Mouse (Mus musculus) testis, adult 2 months (tissue): ENCODE measurements around the gene Maco1. TPM values are rescaled to one million over a fixed set of nuclear protein-coding genes. Genes with fewer than 3 reads are reported as not detected.

Experiments
- H3K27ac ChIP-seq: fragments of 200-500 bp; 2 replicates; pipeline ENCODE4 v1.5.1; 2012; ENCODE audit warnings: low read depth, low read length; ENCODE audit not compliant: control insufficient read depth, insufficient read depth
- H3K27me3 ChIP-seq: fragments of 200-500 bp; 2 replicates; pipeline ENCODE4 v1.6.1; 2012; ENCODE audit warnings: mild to moderate bottlenecking, low read length, moderate library complexity; ENCODE audit not compliant: control insufficient read depth, insufficient read depth
- H3K36me3 ChIP-seq: fragments of 200-500 bp; 2 replicates; pipeline ENCODE4 v1.6.1; 2012; ENCODE audit warnings: mild to moderate bottlenecking, low read length; ENCODE audit not compliant: control insufficient read depth, insufficient read depth
- H3K4me1 ChIP-seq: fragments of 200-500 bp; 2 replicates; pipeline ENCODE4 v1.6.1; 2012; ENCODE audit warnings: low read length; ENCODE audit not compliant: control insufficient read depth, insufficient read depth
- H3K4me3 ChIP-seq: fragments of 200-500 bp; 2 replicates; pipeline ENCODE4 v1.5.1; 2012; ENCODE audit warnings: low read depth, mild to moderate bottlenecking, low read length, moderate library complexity, mixed read lengths; ENCODE audit not compliant: control insufficient read depth
- CTCF ChIP-seq: fragments of 200-500 bp; IDR thresholded peaks from 2 replicates; pipeline ENCODE4 v1.5.1; 2012; ENCODE audit warnings: low read depth, mild to moderate bottlenecking, inconsistent platforms, low read length, moderate library complexity; ENCODE audit not compliant: control insufficient read depth, insufficient read depth, insufficient replicate concordance
- POLR2A ChIP-seq: fragments of 200-500 bp; IDR thresholded peaks from 2 replicates; pipeline ENCODE4 v1.6.1; 2012; ENCODE audit warnings: low read depth, mild to moderate bottlenecking, inconsistent platforms, low read length, moderate library complexity; ENCODE audit not compliant: control insufficient read depth
- polyA plus RNA-seq: library from polyadenylated mRNA; depleted of rRNA; stranded (reverse); fragments of >200 nt; gene quantifications from 2 replicates; pipeline ENCODE4 v1.2.3, GENCODE M21; 2012; rRNA removed

Gene Maco1
- polyA plus RNA-seq, 1 experiment = 15.7 TPM

DNA sequence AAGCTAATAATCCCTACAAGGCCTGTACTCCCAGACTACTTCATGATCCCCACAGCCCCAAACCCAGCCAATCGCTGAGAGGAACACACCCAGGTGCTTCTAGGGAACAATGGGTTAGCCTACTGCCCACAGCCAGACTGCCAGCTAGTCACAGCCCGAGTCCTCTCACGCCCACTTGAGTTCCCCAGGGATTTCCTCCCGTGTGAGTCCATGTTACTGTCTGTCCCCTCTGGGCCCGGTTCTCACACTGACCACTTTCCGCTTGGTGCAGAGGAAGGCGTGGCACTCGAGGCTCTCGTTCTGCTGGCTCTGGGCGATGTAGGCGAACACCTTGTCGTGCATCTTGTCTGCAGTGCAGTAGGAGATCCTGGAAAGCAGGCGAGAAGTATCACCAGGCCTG lies 98.2 kb downstream of the Maco1 start:
- Histone ChIP-seq H3K4me3 (no peak overlapping the region), H3K27me3 (no peaks in the 10 kb centered on the region), H3K4me1 (no peaks in the 10 kb centered on the region; the same call in 1 of the 2 replicates), H3K27ac (no peak overlapping the region), H3K36me3 (no peaks in the 10 kb centered on the region)
- TF ChIP-seq CTCF (no peak), POLR2A (no peak)

DNA sequence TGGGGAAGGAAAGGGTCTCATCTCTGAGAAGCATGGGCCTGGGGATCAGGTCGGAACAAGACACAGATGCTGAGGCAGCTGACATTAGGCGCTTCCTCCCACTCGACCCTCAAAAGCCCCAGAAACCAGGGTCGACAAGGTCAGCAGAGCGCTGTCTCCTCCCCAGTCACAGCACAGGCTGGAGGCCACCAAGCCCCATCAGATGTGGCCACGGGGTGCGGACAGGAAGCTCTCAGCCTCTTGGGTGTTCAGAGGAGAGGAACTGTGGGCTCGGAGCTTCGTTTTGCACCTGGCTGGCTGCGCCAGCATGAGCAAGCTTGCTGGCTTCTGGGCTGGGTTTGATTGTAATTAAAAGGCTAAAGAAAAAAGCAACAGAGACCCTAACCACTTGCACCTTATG lies 98.8 kb downstream of the Maco1 start:
- TF ChIP-seq POLR2A = no peak
- no peak for TF ChIP-seq CTCF
- no peak overlapping the region for H3K27ac ChIP-seq
- no peaks in the 10 kb centered on the region for H3K36me3 ChIP-seq
- H3K4me3 ChIP-seq = no peak overlapping the region
- no peaks in the 10 kb centered on the region; the same call in 1 of the 2 replicates for H3K4me1 ChIP-seq
- no peaks in the 10 kb centered on the region for H3K27me3 ChIP-seq

DNA sequence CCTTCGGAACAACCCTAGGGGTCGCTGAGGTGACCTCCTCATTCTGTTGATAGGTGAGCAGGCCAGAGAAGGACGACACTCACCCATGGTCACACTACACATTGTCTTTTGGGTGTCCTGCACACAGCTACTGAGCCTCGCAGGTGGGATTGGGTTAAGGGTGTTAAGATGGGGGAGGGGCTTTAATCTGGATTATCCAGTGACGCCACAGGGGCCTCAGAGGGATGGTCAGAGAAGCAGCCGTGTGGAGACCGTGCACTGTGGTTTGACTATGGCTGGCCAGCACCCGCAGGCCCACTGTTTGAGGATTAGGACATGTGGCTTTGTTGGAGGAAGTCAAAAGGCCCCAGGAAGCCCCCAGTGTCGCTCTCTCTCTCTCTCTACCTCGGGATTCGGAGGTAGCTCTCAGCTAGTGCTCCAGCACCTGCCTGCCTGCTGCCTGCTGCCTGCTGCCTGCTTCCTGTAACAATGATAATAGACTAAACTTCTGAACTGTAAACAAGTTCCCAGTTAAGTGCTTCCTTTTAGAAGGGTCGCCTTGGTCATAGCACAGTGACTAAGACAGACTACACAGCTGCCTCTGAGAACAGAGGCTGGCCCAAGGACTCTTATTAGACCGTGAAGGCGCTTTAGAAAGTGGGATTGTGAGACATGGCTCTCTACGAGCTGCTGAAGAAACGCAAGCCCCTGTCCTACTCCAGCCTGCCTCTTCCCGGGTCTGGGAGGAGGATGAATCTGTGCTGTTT lies 99.5 kb downstream of the Maco1 start:
- TF ChIP-seq CTCF (no peak), POLR2A (no peak)
- Histone ChIP-seq H3K27me3 (no peaks in the 10 kb centered on the region), H3K4me3 (no peak overlapping the region), H3K4me1 (no peaks in the 10 kb centered on the region), H3K36me3 (no peaks in the 10 kb centered on the region), H3K27ac (no peak overlapping the region)

DNA sequence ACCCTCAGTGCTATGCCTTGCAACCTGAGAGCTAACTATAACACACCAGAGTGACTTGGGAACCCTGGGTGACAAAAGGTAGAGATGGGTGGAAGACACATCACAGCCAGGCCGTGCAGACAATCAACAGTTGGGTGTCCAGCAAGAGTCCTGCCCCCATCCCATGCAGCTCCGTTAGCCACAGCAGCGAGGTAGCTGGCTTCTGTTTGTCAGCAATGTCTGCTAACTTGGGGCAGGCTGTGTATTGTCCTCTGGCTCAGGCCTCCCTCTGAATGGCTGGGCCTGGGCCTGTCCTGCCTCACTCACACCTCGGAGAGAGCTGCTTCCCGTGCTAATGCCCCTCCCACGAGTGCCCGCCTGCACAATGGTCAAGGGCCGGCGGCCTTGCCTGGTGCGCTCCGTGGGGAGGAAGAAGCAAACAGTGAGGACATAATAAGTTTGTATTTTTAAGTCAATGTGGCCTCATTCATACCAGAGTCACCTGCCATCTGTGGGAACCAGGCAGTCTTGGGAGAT lies 100.2 kb downstream of the Maco1 start:
- Histone ChIP-seq H3K36me3 (no peaks in the 10 kb centered on the region), H3K27ac (no peak overlapping the region), H3K27me3 (no peaks in the 10 kb centered on the region), H3K4me1 (no peaks in the 10 kb centered on the region), H3K4me3 (no peak overlapping the region)
- TF ChIP-seq POLR2A (no peak), CTCF (no peak)

Other genes with a start within 250 kb of the Maco1 start
- gene Man1c1, start 149.1 kb downstream of the Maco1 start, polyA plus RNA-seq = 0.87 and 0.95 TPM in 2 replicates
- gene Ldlrap1, start 85.3 kb downstream of the Maco1 start, polyA plus RNA-seq = 1.7 and 1.9 TPM in 2 replicates
- 0.97 and 1.6 TPM in 2 replicates for gene Rhd, start 11.2 kb upstream of the Maco1 start, polyA plus RNA-seq
- 19.5 and 23.0 TPM in 2 replicates for gene Tmem50a, start 61.7 kb upstream of the Maco1 start, polyA plus RNA-seq
- 145 and 148 TPM in 2 replicates for gene Rsrp1, start 70.2 kb upstream of the Maco1 start, polyA plus RNA-seq
- gene Syf2, start 77.6 kb upstream of the Maco1 start, polyA plus RNA-seq = 22.0 and 24.3 TPM in 2 replicates